Mouse (Mus musculus) lung, adult 2 months (tissue): ENCODE results near the gene Ddost.

Source experiments
- CTCF ChIP-seq: fragments of 200-500 bp; IDR thresholded peaks from 2 replicates; pipeline ENCODE4 v1.5.1; 2011; ENCODE audit warnings: mild to moderate bottlenecking, low read length, control low read depth; ENCODE audit not compliant: insufficient read depth
- POLR2A ChIP-seq: fragments of 200-500 bp; IDR thresholded peaks from 2 replicates; pipeline ENCODE4 v1.6.1; 2011; ENCODE audit warnings: low read depth, mild to moderate bottlenecking, control low read depth, low read length, borderline replicate concordance; ENCODE audit errors: extremely low read depth

DNA sequence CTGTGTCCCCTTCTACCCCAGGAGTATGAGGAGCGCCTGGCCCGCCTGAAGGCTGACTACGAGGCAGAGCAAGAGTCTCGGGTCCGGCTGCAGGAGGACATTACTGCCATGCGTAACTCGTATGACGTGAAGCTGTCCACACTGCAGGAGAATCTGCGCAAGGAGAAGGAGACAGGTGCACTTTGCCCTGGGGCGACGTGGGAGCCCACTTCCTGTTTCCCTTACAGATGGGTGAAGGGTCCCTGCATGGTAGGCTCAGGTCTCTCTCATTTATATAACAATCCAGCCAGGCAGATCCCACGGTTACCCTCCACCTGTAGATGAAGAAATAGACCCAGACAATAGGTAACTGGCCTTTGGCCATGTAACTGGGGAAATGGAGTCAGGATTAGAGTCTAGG, 18.1 kb upstream of the Ddost start:
- TF ChIP-seq POLR2A = no peak
- TF ChIP-seq CTCF = no peak
